Comparison of ENCODE assay signal across 25 mouse cellular contexts in genomic region chr7:102102241-102102640, GRCm38 (mm10). TPM values are rescaled to one million over a fixed set of nuclear protein-coding genes. Genes with fewer than 3 reads are reported as not detected.
A peak's percentile ranks its signal among the peaks of the same experiment; 100 is the strongest.
DNase-seq lines count a peak whose midpoint lies in the region; ATAC-seq and TF ChIP-seq lines count a peak whose summit lies in the region.
"Had no signal": no experiment of that assay in that cellular context is flagged by ENCODE, and none has a peak within 500 bp of the region (broad histone marks: within the 10 kb centered on the region; RNA-seq: fewer than 3 reads in every experiment).

No protein-coding gene starts in this region.

- H3K9ac ChIP-seq in hindbrain, embryonic 11.5 days (ENCODE audit: low read depth, low read length), result no peak overlapping the region
- H3K9ac ChIP-seq in hindbrain, embryonic 14.5 days, result no peak overlapping the region
- no peak overlapping the region for H3K9ac ChIP-seq in midbrain, postnatal 0 days (replicated peaks; ENCODE audit: low read length, poor library complexity, severe bottlenecking)
- H3K9ac ChIP-seq: neural tube, embryonic 12.5 days had no signal

- WGBS in hindbrain, embryonic 11.5 days, result 45% methylated on average over 8 of the region's 8 CpGs
- WGBS in hindbrain, embryonic 14.5 days, result 48% methylated on average over 8 of the region's 8 CpGs
- WGBS in midbrain, postnatal 0 days, result 38% methylated on average over 8 of the region's 8 CpGs
- WGBS in midbrain, embryonic 10.5 days, result 47% methylated on average over 8 of the region's 8 CpGs
- WGBS in embryonic facial prominence, embryonic 10.5 days, result 43% methylated on average over 8 of the region's 8 CpGs

- no peak overlapping the region for H3K4me2 ChIP-seq in hindbrain, embryonic 11.5 days (replicated peaks; ENCODE audit: low read depth, low read length)
- no peak overlapping the region for H3K4me2 ChIP-seq in hindbrain, embryonic 14.5 days (replicated peaks)
- no peak overlapping the region for H3K4me2 ChIP-seq in midbrain, postnatal 0 days (ENCODE audit: low read depth, low read length, poor library complexity, severe bottlenecking)
- H3K4me2 ChIP-seq: neural tube, embryonic 12.5 days had no signal

- H3K27me3 ChIP-seq in hindbrain, embryonic 11.5 days (ENCODE audit: control insufficient read depth, insufficient read depth, low read length), result no peaks in the 10 kb centered on the region
- no peaks in the 10 kb centered on the region for H3K27me3 ChIP-seq in hindbrain, embryonic 14.5 days (ENCODE audit: control insufficient read depth, insufficient read depth, low read length)
- peaks cover 4% of the 10 kb centered on the region; the same call in 1 of the 2 replicates for H3K27me3 ChIP-seq in midbrain, postnatal 0 days (ENCODE audit: insufficient read depth, low read length)
- H3K27me3 ChIP-seq in midbrain, embryonic 10.5 days (ENCODE audit: low read depth, poor library complexity, severe bottlenecking), result peaks cover 26% of the 10 kb centered on the region
- H3K27me3 ChIP-seq in embryonic facial prominence, embryonic 10.5 days (replicated peaks; ENCODE audit: low read depth, poor library complexity, severe bottlenecking), result peaks cover 19% of the 10 kb centered on the region; the same call in 1 of the 2 replicates
- H3K27me3 ChIP-seq: neural tube, embryonic 12.5 days had no signal

- no peaks in the 10 kb centered on the region for H3K36me3 ChIP-seq in hindbrain, embryonic 11.5 days (ENCODE audit: control insufficient read depth, insufficient read depth, low read length)
- no peaks in the 10 kb centered on the region for H3K36me3 ChIP-seq in hindbrain, embryonic 14.5 days (replicated peaks; ENCODE audit: control insufficient read depth, insufficient read depth)
- no peaks in the 10 kb centered on the region for H3K36me3 ChIP-seq in midbrain, postnatal 0 days (ENCODE audit: insufficient read depth, low read length)
- H3K36me3 ChIP-seq in midbrain, embryonic 10.5 days, result 0 out of 2 replicates have a peak, but pooled peaks cover under 1% of the 10 kb centered on the region
- peaks cover 6% of the 10 kb centered on the region; the same call in 1 of the 2 replicates for H3K36me3 ChIP-seq in embryonic facial prominence, embryonic 10.5 days (replicated peaks)
- H3K36me3 ChIP-seq: neural tube, embryonic 12.5 days had no signal

- H3K4me3 ChIP-seq in hindbrain, embryonic 11.5 days (ENCODE audit: low read depth, low read length), result no peak overlapping the region
- H3K4me3 ChIP-seq in hindbrain, embryonic 14.5 days (replicated peaks; ENCODE audit: low read length), result no peak overlapping the region
- H3K4me3 ChIP-seq in midbrain, postnatal 0 days (ENCODE audit: low read depth, low read length), result no peak overlapping the region
- H3K4me3 ChIP-seq in midbrain, embryonic 10.5 days, result no peak overlapping the region
- H3K4me3 ChIP-seq in embryonic facial prominence, embryonic 10.5 days, result no peak overlapping the region
- H3K4me3 ChIP-seq: neural tube, embryonic 12.5 days had no signal

- H3K27ac ChIP-seq in hindbrain, embryonic 11.5 days (ENCODE audit: low read depth, low read length), result 0 out of 2 replicates have a peak overlapping the region, but pooled peaks have one; percentile 18
- H3K27ac ChIP-seq in hindbrain, embryonic 14.5 days, result no peak overlapping the region
- no peak overlapping the region for H3K27ac ChIP-seq in midbrain, postnatal 0 days (ENCODE audit: low read depth, low read length)
- no peak overlapping the region for H3K27ac ChIP-seq in midbrain, embryonic 10.5 days (replicated peaks)
- peak overlapping the region; percentile 10; the same call in 1 of the 2 replicates for H3K27ac ChIP-seq in embryonic facial prominence, embryonic 10.5 days (replicated peaks)
- H3K27ac ChIP-seq: neural tube, embryonic 12.5 days had no signal

- TF ChIP-seq CTCF in midbrain, postnatal 0 days (IDR thresholded peaks at IDR 0.05), result 0 out of 2 replicates have a peak, but pooled peaks have one; percentile 2

- peak; percentile 32 for DNase-seq in hindbrain, embryonic 11.5 days (ENCODE audit: low spot score)
- DNase-seq in hindbrain, embryonic 14.5 days (ENCODE audit: low spot score), result no peak
- no peak for DNase-seq in midbrain, postnatal 0 days (ENCODE audit: low spot score)
- DNase-seq in midbrain, embryonic 10.5 days (ENCODE audit: low spot score), result no peak
- DNase-seq in embryonic facial prominence, embryonic 10.5 days (ENCODE audit: low spot score), result no peak
- DNase-seq in left cerebral cortex, postnatal 14 days (ENCODE audit: low spot score in 2 of 2), result no peak
- DNase-seq in thymus, postnatal 25 days, result no peak
- DNase-seq: cerebellum, postnatal 25 days; kidney, adult 11 months; kidney, postnatal 14 days; layer of hippocampus, adult 9-11 months; thymus, adult 2 months had no signal

- intact Hi-C loops in left cerebral cortex, postnatal 14 days (cut with DNase I), result no loop called here

- peaks cover 8% of the 10 kb centered on the region for H3K4me1 ChIP-seq in hindbrain, embryonic 11.5 days (replicated peaks; ENCODE audit: control insufficient read depth, insufficient read depth, low read length)
- H3K4me1 ChIP-seq in hindbrain, embryonic 14.5 days (replicated peaks; ENCODE audit: control insufficient read depth, insufficient read depth, low read length), result peaks cover 5% of the 10 kb centered on the region
- peaks cover 3% of the 10 kb centered on the region; the same call in 1 of the 2 replicates for H3K4me1 ChIP-seq in midbrain, postnatal 0 days (ENCODE audit: insufficient read depth, low read length)
- H3K4me1 ChIP-seq in midbrain, embryonic 10.5 days, result peaks cover 48% of the 10 kb centered on the region
- peaks cover 45% of the 10 kb centered on the region for H3K4me1 ChIP-seq in embryonic facial prominence, embryonic 10.5 days

- H3K9me3 ChIP-seq in hindbrain, embryonic 11.5 days (ENCODE audit: control insufficient read depth, low read length), result no peaks in the 10 kb centered on the region
- no peaks in the 10 kb centered on the region for H3K9me3 ChIP-seq in hindbrain, embryonic 14.5 days (ENCODE audit: control insufficient read depth, low read length)
- no peaks in the 10 kb centered on the region for H3K9me3 ChIP-seq in midbrain, postnatal 0 days (ENCODE audit: low read length)
- no peaks in the 10 kb centered on the region for H3K9me3 ChIP-seq in midbrain, embryonic 10.5 days (replicated peaks)
- no peaks in the 10 kb centered on the region for H3K9me3 ChIP-seq in embryonic facial prominence, embryonic 10.5 days
- H3K9me3 ChIP-seq: neural tube, embryonic 12.5 days had no signal

- ATAC-seq in hindbrain, embryonic 11.5 days (ENCODE audit: low FRiP score), result peak; percentile 34; the same call in 1 of the 2 replicates
- ATAC-seq in hindbrain, embryonic 14.5 days (ENCODE audit: low FRiP score), result no peak
- ATAC-seq in midbrain, postnatal 0 days (ENCODE audit: low FRiP score), result no peak
- ATAC-seq: activated CD4-positive, CD25-positive, alpha-beta regulatory T cell, adult 4 months; CD4-positive, CD25-positive, alpha-beta regulatory T cell, adult 4 months; midbrain, embryonic 16.5 days had no signal

RNA-seq across cellular contexts. Expression of gene Art1, which starts 0.7 kb away (rescaled TPM):
- polyA plus RNA-seq in hindbrain, embryonic 11.5 days (2014; fragmentation: Nextera tagmentation; extraction: Ambion mirVana), result 0.88 and 0.96 TPM in 2 replicates
- 0.29 TPM in 1 of 2 replicates, not detected in the other for polyA plus RNA-seq in hindbrain, embryonic 14.5 days (2014; fragmentation: Nextera tagmentation; extraction: Ambion mirVana)
- 0.33 TPM in 1 of 2 replicates, not detected in the other for total RNA-seq in midbrain, postnatal 0 days (2014; rRNA removed)
- 0.18 and 0.22 TPM in 2 replicates for polyA plus RNA-seq in midbrain, postnatal 0 days (2015; fragmentation: Nextera tagmentation; extraction: Ambion mirVana)
- polyA plus RNA-seq in midbrain, embryonic 10.5 days (2016; fragmentation: Nextera tagmentation; extraction: Ambion mirVana), result 0.67 and 0.79 TPM in 2 replicates
- 1.1 TPM in 2 replicates for polyA plus RNA-seq in embryonic facial prominence, embryonic 10.5 days (2016; fragmentation: Nextera tagmentation; extraction: Ambion mirVana)
- not detected for total RNA-seq in left cerebral cortex, postnatal 14 days (2021)
- total RNA-seq: adrenal gland, postnatal 36 days; left cerebral cortex, postnatal 10 days had no signal
- polyA plus RNA-seq: activated CD4-positive, CD25-positive, alpha-beta regulatory T cell, adult 4 months; CD4-positive, CD25-positive, alpha-beta regulatory T cell, adult 4 months; liver, adult 2 months; small intestine, adult 2 months had no signal

RNA-seq across cellular contexts. Expression of gene Art5, which starts 7.0 kb away (rescaled TPM):
- polyA plus RNA-seq in hindbrain, embryonic 11.5 days (2014; fragmentation: Nextera tagmentation; extraction: Ambion mirVana), result 2.2 and 2.3 TPM in 2 replicates
- polyA plus RNA-seq in hindbrain, embryonic 14.5 days (2014; fragmentation: Nextera tagmentation; extraction: Ambion mirVana), result 0.19 TPM in 1 of 2 replicates, not detected in the other
- 0.49 TPM in 1 of 2 replicates, not detected in the other for total RNA-seq in midbrain, postnatal 0 days (2014; rRNA removed)
- 0.18 and 0.23 TPM in 2 replicates for polyA plus RNA-seq in midbrain, postnatal 0 days (2015; fragmentation: Nextera tagmentation; extraction: Ambion mirVana)
- 1.9 TPM in 2 replicates for polyA plus RNA-seq in midbrain, embryonic 10.5 days (2016; fragmentation: Nextera tagmentation; extraction: Ambion mirVana)
- 2.6 and 3.0 TPM in 2 replicates for polyA plus RNA-seq in embryonic facial prominence, embryonic 10.5 days (2016; fragmentation: Nextera tagmentation; extraction: Ambion mirVana)
- total RNA-seq in left cerebral cortex, postnatal 14 days (2021), result not detected
- total RNA-seq: adrenal gland, postnatal 36 days; granulocyte monocyte progenitor cell, adult 5-6 weeks; left cerebral cortex, postnatal 10 days; liver, adult 2 months had no signal
- polyA plus RNA-seq: liver, adult 2 months; midbrain, embryonic 16.5 days had no signal

RNA-seq across cellular contexts. Expression of gene Chrna10, which starts 14.4 kb away (rescaled TPM):
- not detected in 2 replicates for polyA plus RNA-seq in hindbrain, embryonic 11.5 days (2014; fragmentation: Nextera tagmentation; extraction: Ambion mirVana)
- 0.27 TPM in 1 of 2 replicates, not detected in the other for polyA plus RNA-seq in hindbrain, embryonic 14.5 days (2014; fragmentation: Nextera tagmentation; extraction: Ambion mirVana)
- 0.05 TPM in 1 of 2 replicates, not detected in the other for total RNA-seq in midbrain, postnatal 0 days (2014; rRNA removed)
- polyA plus RNA-seq in midbrain, postnatal 0 days (2015; fragmentation: Nextera tagmentation; extraction: Ambion mirVana), result not detected in 2 replicates
- not detected in 2 replicates for polyA plus RNA-seq in midbrain, embryonic 10.5 days (2016; fragmentation: Nextera tagmentation; extraction: Ambion mirVana)
- not detected in 2 replicates for polyA plus RNA-seq in embryonic facial prominence, embryonic 10.5 days (2016; fragmentation: Nextera tagmentation; extraction: Ambion mirVana)
- total RNA-seq in left cerebral cortex, postnatal 14 days (2021), result under 1 TPM; 0.18 to 0.55 TPM
- total RNA-seq: adrenal gland, postnatal 36 days; granulocyte monocyte progenitor cell, adult 5-6 weeks; liver, adult 2 months had no signal
- polyA plus RNA-seq: activated CD4-positive, CD25-positive, alpha-beta regulatory T cell, adult 4 months; CD4-positive, CD25-positive, alpha-beta regulatory T cell, adult 4 months; forebrain, embryonic 11.5 days; midbrain, embryonic 16.5 days; neural tube, embryonic 12.5 days had no signal

RNA-seq across cellular contexts. Expression of gene Trpc2, which starts 19.3 kb away (rescaled TPM):
- 0.28 and 0.42 TPM in 2 replicates for polyA plus RNA-seq in hindbrain, embryonic 11.5 days (2014; fragmentation: Nextera tagmentation; extraction: Ambion mirVana)
- not detected in 2 replicates for polyA plus RNA-seq in hindbrain, embryonic 14.5 days (2014; fragmentation: Nextera tagmentation; extraction: Ambion mirVana)
- 0.24 TPM in 1 of 2 replicates, not detected in the other for total RNA-seq in midbrain, postnatal 0 days (2014; rRNA removed)
- 0.43 TPM in 1 of 2 replicates, not detected in the other for polyA plus RNA-seq in midbrain, postnatal 0 days (2015; fragmentation: Nextera tagmentation; extraction: Ambion mirVana)
- 0.19 TPM in 1 of 2 replicates, not detected in the other for polyA plus RNA-seq in midbrain, embryonic 10.5 days (2016; fragmentation: Nextera tagmentation; extraction: Ambion mirVana)
- 0.17 TPM in 1 of 2 replicates, not detected in the other for polyA plus RNA-seq in embryonic facial prominence, embryonic 10.5 days (2016; fragmentation: Nextera tagmentation; extraction: Ambion mirVana)
- under 1 TPM; 0.74 to 0.77 TPM for total RNA-seq in left cerebral cortex, postnatal 14 days (2021)
- total RNA-seq: granulocyte monocyte progenitor cell, adult 5-6 weeks; hematopoietic stem cell, adult 5-6 weeks had no signal
- polyA plus RNA-seq: CD4-positive, CD25-positive, alpha-beta regulatory T cell, adult 4 months; embryonic facial prominence, embryonic 14.5 days; forebrain, embryonic 11.5 days; liver, adult 2 months; midbrain, embryonic 16.5 days; stomach, embryonic 14.5 days had no signal

RNA-seq across cellular contexts. Expression of gene Xntrpc, which starts 36.7 kb away (rescaled TPM):
- polyA plus RNA-seq in hindbrain, embryonic 11.5 days (2014; fragmentation: Nextera tagmentation; extraction: Ambion mirVana), result 1.0 and 2.0 TPM in 2 replicates
- polyA plus RNA-seq in hindbrain, embryonic 14.5 days (2014; fragmentation: Nextera tagmentation; extraction: Ambion mirVana), result 1.0 and 1.2 TPM in 2 replicates
- total RNA-seq in midbrain, postnatal 0 days (2014; rRNA removed), result 2.1 and 2.2 TPM in 2 replicates
- 0.22 and 0.60 TPM in 2 replicates for polyA plus RNA-seq in midbrain, postnatal 0 days (2015; fragmentation: Nextera tagmentation; extraction: Ambion mirVana)
- polyA plus RNA-seq in midbrain, embryonic 10.5 days (2016; fragmentation: Nextera tagmentation; extraction: Ambion mirVana), result 1.7 and 1.8 TPM in 2 replicates
- polyA plus RNA-seq in embryonic facial prominence, embryonic 10.5 days (2016; fragmentation: Nextera tagmentation; extraction: Ambion mirVana), result 2.5 and 2.6 TPM in 2 replicates
- total RNA-seq in left cerebral cortex, postnatal 14 days (2021), result 1 to 10 TPM; 1.4 to 1.8 TPM

Comparison
In these comparisons a context has a peak if more than half of its experiments do, and no peak if none do; other contexts are left out.
1. H3K27ac ChIP-seq: peak in hindbrain, embryonic 11.5 days (single experiment) and embryonic facial prominence, embryonic 10.5 days (single experiment); none in hindbrain, embryonic 14.5 days (single experiment), midbrain, postnatal 0 days (single experiment) and midbrain, embryonic 10.5 days (single experiment).